Mouse (Mus musculus) testis, adult 2 months (tissue): Measurements from ENCODE around the gene Fam228a. TPM values are rescaled to one million over a fixed set of nuclear protein-coding genes. Genes with fewer than 3 reads are reported as not detected.

Source experiments
- H3K27ac ChIP-seq: fragments of 200-500 bp; 2 replicates; pipeline ENCODE4 v1.5.1; 2012; ENCODE audit warnings: low read depth, low read length; ENCODE audit not compliant: control insufficient read depth, insufficient read depth
- H3K27me3 ChIP-seq: fragments of 200-500 bp; 2 replicates; pipeline ENCODE4 v1.6.1; 2012; ENCODE audit warnings: mild to moderate bottlenecking, low read length, moderate library complexity; ENCODE audit not compliant: control insufficient read depth, insufficient read depth
- H3K36me3 ChIP-seq: fragments of 200-500 bp; 2 replicates; pipeline ENCODE4 v1.6.1; 2012; ENCODE audit warnings: mild to moderate bottlenecking, low read length; ENCODE audit not compliant: control insufficient read depth, insufficient read depth
- H3K4me1 ChIP-seq: fragments of 200-500 bp; 2 replicates; pipeline ENCODE4 v1.6.1; 2012; ENCODE audit warnings: low read length; ENCODE audit not compliant: control insufficient read depth, insufficient read depth
- H3K4me3 ChIP-seq: fragments of 200-500 bp; 2 replicates; pipeline ENCODE4 v1.5.1; 2012; ENCODE audit warnings: low read depth, mild to moderate bottlenecking, low read length, moderate library complexity, mixed read lengths; ENCODE audit not compliant: control insufficient read depth
- CTCF ChIP-seq: fragments of 200-500 bp; IDR thresholded peaks from 2 replicates; pipeline ENCODE4 v1.5.1; 2012; ENCODE audit warnings: low read depth, mild to moderate bottlenecking, inconsistent platforms, low read length, moderate library complexity; ENCODE audit not compliant: control insufficient read depth, insufficient read depth, insufficient replicate concordance
- POLR2A ChIP-seq: fragments of 200-500 bp; IDR thresholded peaks from 2 replicates; pipeline ENCODE4 v1.6.1; 2012; ENCODE audit warnings: low read depth, mild to moderate bottlenecking, inconsistent platforms, low read length, moderate library complexity; ENCODE audit not compliant: control insufficient read depth
- polyA plus RNA-seq: library from polyadenylated mRNA; depleted of rRNA; stranded (reverse); fragments of >200 nt; gene quantifications from 2 replicates; pipeline ENCODE4 v1.2.3, GENCODE M21; 2012; rRNA removed

The Fam228a gene
- polyA plus RNA-seq, 1 experiment: 14.6 TPM

GRCm38 (mm10) chr12:4676336-4676735, 61.9 kb downstream of the Fam228a start:
- Histone ChIP-seq H3K4me3 (no peak overlapping the region), H3K27ac (no peak overlapping the region), H3K36me3 (no peaks in the 10 kb centered on the region), H3K4me1 (no peaks in the 10 kb centered on the region), H3K27me3 (no peaks in the 10 kb centered on the region)
- TF ChIP-seq POLR2A: no peak
- TF ChIP-seq CTCF: no peak

GRCm38 (mm10) chr12:4665675-4666037, 72.6 kb downstream of the Fam228a start:
- Histone ChIP-seq H3K36me3 (peaks cover 1% of the 10 kb centered on the region; the same call in 1 of the 2 replicates), H3K27ac (no peak overlapping the region), H3K4me3 (no peak overlapping the region), H3K4me1 (no peaks in the 10 kb centered on the region), H3K27me3 (no peaks in the 10 kb centered on the region)
- TF ChIP-seq CTCF (no peak), POLR2A (no peak)

DNA sequence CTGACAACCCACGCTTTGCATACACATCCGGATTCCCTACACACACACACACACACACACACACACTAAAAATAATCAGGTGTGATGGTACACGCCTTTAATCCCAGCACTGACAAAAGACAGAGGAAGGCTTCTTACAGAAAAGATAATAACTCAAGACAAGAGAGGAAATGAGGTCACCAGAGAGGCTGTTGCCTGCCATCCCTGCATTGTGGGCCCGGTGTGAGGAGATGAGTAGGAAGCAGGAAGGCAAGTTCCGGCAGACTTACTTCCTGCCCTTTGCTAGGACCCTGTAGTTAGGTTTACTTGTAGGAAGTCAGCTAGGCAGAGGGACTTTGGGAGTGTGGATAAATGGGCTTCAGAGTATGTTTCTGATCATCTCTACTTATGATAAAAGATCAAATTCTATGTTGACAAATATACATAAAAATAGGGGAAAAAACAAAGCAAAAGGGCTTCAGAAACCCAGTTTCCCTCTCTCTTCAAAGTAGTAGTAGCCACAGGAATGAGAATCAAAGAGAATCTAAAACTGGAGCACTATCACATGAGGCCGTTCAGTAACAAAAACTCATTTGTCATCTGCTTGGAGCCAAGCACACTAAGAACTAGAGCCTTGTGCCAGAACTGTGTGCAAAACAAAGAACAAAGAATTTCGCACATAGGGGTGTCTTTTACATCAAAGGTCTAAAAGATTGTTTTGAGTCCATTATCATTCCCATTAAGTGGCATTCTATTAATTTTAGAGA, 73.1 kb downstream of the Fam228a start:
- TF ChIP-seq POLR2A (no peak), CTCF (no peak)
- Histone ChIP-seq H3K4me3 (no peak overlapping the region), H3K4me1 (no peaks in the 10 kb centered on the region), H3K36me3 (peaks cover 1% of the 10 kb centered on the region; the same call in 1 of the 2 replicates), H3K27me3 (no peaks in the 10 kb centered on the region), H3K27ac (no peak overlapping the region)

Other genes starting within 250 kb of the Fam228a start
- 83.6 and 90.0 TPM in 2 replicates for gene Itsn2, start 145.8 kb downstream of the Fam228a start, polyA plus RNA-seq
- gene Gm3625, start 145.5 kb downstream of the Fam228a start, polyA plus RNA-seq: not detected in 2 replicates
- 165 and 173 TPM in 2 replicates for gene Pfn4, start 30.6 kb upstream of the Fam228a start, polyA plus RNA-seq
- 13.5 and 16.7 TPM in 2 replicates for gene Fam228b, start 30.8 kb upstream of the Fam228a start, polyA plus RNA-seq
- gene Sf3b6, start 79.1 kb upstream of the Fam228a start, polyA plus RNA-seq: 24.8 and 27.7 TPM in 2 replicates
- 0.47 and 0.68 TPM in 2 replicates for gene Fkbp1b, start 103.2 kb upstream of the Fam228a start, polyA plus RNA-seq
- gene Wdcp, start 104.9 kb upstream of the Fam228a start, polyA plus RNA-seq: 3.8 and 4.5 TPM in 2 replicates
- 4.4 and 5.0 TPM in 2 replicates for gene Mfsd2b, start 135.9 kb upstream of the Fam228a start, polyA plus RNA-seq
- gene Ubxn2a, start 169.3 kb upstream of the Fam228a start, polyA plus RNA-seq: 1.4 TPM in 2 replicates
- 3.7 and 4.0 TPM in 2 replicates for gene Atad2b, start 178.9 kb upstream of the Fam228a start, polyA plus RNA-seq